Mouse (Mus musculus): ENCODE data around the gene Preb.

Gene Preb

DNA sequence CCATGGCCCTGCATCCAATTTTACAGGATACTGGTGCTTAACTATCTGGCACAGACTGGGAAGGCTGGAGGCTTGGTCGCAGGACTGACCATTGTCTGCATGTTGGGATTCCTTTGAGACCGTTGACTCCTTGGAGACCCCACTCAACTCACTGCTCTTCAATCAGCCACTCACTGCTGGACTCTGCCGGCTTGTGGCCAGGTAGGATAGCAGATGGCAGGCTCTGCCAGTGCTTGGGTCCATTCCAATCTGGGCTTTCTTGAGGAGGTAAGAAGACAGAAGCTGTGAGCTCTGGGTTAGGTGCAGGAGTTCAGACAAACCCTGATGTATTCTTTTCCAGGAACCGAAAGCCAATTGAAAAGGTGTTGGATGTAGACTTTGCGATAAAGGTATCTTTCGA lies 6.1 kb downstream of the Preb start:
- peak; percentile 81 to 82 for DNase-seq

DNA sequence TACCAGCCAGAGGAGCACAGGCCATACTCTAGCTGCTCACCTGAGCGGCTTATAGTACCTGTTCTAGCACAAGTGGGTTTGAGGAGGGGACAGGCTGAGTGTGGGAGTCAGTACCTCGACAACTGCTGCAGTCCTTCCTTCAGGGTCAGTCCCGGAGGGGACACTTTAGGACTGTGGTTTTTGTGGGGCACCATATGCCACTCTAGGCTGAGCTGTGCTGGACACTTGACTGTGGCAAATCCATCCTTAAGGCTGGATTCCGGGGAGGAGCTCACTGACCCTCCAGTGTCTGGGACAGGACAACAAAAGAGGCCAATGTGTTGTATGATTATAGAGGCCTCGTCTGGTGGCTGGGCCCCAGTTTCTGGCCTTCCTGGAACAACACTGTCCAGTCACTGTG lies 7.6 kb downstream of the Preb start:
- DNase-seq = no peak

DNA sequence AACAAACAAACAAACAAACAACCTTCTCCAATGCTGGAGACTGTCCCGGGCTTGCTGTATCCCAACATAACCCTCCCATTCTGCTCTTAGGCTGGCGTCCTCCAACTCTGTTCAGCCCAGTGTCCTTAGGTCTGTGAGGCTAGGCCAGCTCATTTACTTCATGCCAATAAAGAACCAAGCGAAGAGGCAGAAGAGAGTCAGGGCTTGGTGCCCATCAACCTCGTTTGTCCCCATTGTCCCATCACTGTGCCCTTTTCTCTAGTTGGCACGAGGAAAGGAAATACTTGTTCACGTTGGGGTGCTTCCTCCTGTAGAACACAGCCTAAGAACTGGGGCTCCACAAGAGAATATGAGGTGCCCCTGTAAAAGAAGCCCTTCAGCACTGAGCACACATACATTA lies 8.5 kb downstream of the Preb start:
- DNase-seq = peak in 1 of 2 experiments; percentile 29

DNA sequence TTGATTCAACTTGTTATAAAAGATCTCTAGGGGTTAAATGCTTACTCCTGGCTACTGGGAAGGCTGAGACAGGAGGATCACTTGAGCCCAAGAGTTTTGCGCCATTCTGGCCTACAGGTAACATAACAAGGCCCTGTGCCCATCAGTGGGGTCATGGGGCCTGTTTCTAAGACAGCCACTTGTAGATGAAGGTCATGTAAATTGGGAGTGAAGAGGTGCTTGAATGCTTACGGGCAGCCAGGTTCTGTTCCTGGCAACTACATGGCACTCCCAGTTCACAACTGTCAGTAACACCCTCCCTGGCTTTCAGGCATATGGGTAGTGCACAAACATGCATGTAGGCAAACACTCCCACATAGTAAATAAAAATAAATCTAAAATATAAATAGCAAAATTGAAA lies 9.2 kb downstream of the Preb start:
- no peak for DNase-seq

DNA sequence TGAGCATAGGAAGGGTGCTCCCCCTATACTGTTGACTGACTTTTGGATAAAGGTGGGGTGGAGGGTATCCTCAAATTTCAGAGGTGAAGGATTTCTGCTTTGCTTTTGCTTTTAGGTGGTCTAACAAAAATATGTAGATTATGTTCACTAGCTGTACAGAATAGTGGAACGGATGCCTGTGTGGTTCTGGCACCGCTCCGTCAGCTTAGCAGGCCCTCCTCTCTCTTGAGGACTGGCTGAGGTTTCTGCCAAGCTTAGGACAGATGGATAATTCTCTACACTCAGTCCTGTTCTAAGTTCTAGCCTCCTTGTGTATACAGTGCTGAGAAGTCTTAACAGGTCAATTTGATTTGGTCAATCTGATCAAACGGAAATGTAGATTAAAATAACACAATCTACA lies 9.7 kb downstream of the Preb start:
- DNase-seq = peak; percentile 52 to 63

DNA sequence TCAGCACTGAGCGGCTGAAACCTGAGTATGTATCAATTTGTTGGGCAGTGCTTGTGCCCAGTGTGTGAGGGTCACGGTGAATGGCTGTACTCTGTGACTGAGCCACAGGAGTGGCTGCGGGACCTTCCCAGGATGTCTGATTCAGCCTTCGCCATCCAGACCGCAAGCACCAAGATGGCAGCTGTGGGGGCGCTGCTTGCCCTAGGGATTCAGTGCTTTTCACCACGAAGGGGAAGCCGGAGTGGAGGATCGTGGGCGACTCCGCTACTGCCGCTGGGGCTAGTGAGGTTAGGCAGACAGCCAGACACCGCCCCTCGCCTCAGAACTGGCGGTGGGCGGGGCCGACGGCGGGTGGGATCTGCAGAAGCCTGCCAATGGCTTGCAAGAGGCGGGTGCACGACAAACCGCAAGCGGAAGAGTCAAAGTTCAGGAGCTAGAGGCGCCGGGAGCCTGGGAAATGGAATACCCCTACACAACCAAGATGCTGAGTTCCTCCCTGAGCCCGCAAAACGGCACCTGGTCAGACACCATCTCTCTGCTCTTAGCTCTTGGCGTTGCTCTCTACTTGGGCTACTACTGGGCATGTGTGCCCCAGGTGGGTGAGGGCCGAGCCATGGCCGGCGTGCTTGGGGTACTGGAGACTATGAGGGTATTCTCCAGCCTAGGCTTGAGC lies 10.4 kb downstream of the Preb start:
- peak; percentile 94 to 97 for DNase-seq

DNA sequence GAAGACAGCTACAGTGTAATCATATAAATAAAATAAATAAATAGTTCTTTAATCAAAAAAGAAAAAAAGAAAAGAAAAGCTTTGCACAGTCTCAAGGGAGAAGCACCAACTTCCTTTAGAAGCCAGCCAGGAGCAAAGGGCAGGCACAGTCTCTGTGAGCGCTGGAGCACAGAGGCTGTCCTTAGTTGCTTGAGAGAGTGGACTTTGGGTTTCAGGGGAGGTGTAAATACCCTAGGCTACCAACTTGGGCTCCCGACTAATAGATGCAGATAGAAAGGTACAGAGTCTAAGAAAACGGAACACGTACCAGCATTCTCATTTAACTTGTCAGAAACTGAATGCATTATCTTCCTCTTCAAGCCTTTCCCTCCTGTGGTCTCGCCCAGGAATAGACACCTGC lies 11.5 kb downstream of the Preb start:
- no peak for DNase-seq

DNA sequence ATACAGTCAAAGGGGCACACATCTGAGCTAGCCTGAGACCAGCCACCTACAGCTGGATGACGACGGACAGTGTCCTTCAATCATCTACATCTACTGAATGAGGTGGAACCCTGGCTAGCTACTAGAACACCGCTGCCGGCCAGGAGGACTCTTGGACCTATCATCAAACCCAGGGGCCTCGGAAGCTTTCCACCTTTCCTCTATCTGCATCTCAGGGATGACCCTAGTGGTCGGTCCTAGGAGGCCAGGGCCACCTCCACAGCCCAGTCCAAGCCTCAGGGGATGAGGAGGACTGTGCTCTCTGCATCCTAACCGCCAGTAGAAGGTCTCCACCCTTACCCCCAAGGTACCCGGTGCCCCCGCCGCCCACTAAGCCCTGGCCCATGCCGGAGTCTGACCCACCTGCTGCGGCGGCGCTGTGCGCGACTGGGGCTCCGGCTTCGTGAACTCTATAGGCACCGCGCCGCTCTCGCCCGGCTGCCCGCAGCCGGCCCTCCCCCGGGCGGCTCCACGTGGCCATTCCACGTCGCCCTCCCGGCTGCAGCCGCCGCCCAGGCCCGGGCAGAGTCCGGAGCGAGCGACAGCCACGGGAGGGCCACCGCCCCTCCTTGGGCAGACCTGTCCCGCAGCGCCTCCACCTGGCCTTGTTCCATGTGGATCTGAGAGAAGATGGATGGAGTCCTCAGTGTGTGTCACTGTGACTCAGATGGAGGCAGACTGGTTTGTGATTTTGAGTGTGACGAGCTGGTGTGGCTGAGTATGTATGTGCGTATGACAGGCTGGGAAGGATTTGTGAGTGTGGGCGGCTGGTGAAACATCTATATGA lies 15.0 kb downstream of the Preb start, which contains the start of gene Cgref1:
Gene Cgref1 (minus strand): TSS at position 636 of the 826 bp plus-strand sequence.
- DNase-seq = peak; percentile 82 to 83

DNA sequence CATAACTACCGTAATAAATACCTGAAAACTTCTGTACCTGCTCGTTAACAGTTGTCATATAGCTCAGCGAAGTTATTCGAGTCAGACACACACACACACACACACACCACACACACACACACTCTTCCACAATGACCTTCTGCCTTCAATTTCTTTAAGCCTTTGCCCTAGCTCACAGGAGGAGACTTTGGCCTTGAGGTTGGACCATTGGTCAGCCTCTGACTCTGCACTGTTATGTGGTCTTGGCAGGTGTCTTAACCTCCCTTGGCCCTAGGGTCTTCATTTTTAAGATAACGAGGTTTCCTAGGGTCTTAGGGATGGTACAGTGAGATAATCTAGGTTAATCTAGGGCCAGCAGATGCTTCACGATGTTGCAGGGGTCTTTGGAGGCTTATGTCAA lies 15.8 kb downstream of the Preb start:
- no peak for DNase-seq

DNA sequence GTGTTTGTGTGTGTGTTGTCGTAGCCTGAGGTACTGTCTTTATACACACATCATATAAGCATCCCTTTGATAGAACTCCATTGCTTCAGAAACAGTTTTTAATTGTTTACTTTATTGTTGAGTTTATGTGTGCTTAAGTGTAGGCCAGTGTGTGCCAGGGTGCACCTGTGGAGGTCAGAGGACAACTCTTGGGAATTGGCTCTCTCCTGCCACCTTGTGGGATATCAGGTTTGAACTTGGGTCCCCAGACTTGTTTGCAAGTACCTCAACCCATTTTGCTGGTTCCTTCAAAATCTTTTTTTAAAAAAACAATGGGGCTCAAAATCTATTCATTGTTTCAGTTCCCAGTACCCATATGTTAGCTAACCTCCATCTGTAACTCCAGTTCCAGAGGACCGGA lies 17.2 kb downstream of the Preb start:
- DNase-seq = peak in 1 of 2 experiments; percentile 35

DNA sequence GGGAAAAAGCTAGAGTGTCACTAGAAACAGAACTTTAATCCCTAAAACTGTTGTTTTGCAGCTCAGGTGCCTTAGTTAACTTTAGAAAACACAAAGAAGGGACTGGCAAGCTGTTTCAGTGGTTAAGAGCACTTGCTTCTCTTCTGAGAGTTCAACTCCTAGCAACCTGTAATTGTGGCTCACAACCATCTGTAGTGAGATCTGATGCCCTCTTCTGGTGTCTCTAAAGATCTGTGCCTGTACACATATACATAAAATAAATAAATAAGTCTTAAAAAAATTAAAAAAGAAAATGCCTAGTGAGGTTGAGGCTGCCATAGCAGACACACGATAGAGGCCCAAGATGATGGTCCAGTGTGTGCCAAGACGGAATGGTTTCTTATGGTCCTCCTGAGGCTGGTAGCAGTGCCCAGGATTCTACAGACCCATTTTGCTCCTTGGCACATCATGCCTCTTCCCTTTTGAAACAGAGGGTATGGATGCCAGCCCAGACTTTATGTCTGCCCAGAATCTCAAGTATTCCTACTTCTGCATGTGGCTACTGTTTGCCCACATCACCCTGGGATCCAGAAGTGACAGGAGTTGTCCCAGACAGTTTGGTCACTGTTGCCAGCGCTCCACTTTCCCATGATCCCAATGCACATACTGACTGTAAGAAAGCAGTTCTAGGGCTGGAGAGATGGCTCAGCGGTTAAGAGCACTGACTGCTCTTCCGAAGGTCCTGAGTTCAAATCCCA lies 25.3 kb downstream of the Preb start:
- no peak for DNase-seq

DNA sequence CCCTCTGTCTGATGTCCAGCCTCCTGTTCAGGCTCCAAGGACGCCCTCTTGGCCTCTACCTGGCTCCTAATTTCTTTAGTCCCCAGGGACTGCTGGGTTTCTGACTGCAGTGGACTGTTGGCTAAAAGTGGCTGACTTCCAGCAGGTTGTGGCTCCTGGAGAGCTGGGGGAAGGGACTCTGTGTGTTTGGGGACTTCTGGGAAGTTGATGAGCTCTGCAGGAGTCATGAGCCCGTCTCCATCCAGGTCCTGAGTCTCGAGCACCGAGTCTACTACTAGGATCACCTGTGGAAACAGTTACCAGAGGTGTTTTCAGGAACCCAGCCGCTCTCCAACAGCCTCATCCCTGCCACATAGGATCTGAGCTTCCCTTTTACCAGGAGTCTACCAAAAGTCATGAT lies 26.5 kb downstream of the Preb start:
- DNase-seq = no peak

DNA sequence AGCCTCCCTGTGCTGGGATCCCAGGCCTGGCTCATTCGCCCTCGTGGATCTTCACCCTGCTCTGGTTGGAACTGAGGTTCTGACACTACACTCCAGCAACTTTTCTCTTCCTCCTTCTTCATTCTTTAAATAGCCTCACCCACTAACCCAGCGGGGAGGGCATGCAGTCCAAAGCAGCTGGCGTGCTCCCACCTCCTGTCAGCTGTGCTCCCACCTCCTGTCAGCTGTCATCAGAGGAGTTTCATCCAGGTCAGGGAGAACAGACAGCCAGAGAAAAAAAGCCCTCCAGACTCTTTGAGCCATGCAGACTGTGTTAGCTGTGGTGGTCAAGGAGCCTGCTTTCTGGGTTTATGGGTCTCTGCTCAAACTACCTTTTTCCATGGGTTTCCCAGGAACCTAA lies 28.8 kb downstream of the Preb start:
- DNase-seq = no peak

DNA sequence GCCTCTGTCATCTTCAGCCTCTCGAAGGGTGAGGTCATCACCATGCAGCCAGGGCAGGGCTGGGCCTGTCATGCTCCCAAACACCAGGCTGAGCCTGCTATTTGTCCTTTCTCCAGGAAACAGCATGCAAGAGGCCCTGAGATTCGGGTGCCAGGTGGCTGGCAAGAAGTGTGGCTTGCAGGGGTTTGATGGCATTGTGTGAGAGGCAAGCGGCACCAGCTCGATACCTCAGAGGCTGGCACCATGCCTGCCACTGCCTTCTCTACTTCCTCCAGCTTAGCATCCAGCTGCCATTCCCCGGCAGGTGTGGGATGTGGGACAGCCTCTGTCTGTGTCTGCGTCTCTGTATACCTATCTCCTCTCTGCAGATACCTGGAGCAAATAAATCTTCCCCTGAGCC lies 29.3 kb downstream of the Preb start:
- peak; percentile 62 to 68 for DNase-seq

DNA sequence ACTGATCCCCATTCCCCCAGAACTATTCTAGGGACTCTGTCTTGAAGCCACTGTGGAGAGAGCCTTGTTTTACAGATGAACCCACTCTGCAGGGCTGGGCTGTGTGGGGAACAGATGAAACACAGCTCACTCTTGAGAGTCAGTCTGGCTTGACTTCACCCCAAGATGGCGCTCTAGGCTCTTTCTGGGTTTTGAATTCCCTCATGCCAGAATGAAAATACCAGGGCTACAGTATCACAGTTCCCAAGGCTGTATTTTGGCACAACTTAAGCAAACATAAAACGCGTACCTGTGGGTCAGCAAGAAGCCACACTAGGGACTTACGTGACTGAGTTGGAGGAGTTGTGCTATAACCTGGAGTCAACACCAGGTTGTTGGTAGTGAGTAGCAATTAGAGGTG lies 30.0 kb downstream of the Preb start:
- peak; percentile 90 to 92 for DNase-seq

DNA sequence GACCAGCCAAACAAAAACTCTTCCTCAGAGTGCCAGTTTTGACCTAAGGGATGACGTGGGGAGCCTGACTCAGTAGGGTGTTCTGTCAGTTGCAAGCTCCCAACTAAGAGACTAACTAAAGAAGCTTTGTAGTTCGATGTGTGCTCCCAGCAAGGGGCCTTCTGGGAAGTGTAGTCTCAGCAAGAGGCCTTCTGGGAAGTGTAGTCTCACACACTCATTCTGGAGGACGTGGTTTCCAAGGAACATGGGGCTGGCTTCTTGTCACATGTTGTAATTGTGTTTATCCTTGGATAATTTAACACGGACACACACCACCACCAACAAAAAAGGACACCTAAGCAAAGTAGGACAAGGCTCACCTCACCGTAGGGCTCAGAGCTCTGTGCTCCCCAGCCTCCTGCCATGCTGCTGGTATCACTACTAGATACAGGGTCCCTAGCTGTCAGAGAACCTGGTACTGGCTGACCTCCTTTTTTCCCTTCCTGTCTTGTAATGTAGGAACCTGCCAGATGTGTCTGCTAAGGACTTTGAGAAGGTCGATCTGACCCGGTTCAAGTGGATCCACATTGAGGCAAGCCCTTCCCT lies 32.1 kb downstream of the Preb start:
- peak; percentile 53 to 57 for DNase-seq

DNA sequence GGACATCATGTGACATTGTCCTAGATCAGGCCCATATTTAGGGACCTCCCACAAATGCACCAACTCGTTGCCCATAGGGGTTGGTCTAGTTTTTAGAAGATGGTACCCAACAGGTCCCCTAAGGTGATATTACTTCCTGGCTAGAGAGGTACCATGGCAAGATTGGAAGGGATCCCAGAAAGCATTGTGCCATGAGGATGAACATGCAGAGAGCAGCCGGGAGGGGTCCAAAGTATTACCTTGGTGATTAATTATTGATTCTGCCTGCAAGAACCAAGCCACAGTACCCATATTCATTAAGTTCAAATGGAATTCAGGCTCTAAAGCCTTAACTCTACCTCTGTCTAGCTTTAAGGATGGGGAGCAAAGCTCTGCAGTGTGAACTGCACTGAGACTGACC lies 34.1 kb downstream of the Preb start:
- no peak for DNase-seq

DNA sequence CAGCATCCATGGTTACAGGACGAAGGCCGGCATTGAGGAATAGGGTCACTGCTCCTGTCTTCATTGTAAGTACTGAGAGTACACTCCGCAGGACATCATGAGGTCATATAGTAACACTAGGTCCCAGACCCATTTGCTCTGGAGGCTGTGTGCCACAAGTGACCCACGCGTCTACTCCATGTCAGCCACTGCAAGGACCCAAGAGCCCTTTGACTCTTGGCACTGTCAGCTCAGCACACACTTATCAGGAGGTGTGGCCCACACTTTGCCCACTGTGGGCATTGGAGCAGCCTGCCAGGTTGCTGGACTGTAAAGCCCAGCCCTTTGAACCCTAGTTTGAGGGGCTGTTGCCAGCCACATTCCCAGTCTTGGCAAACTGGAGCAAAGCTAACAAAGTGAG lies 34.9 kb downstream of the Preb start:
- no peak for DNase-seq

DNA sequence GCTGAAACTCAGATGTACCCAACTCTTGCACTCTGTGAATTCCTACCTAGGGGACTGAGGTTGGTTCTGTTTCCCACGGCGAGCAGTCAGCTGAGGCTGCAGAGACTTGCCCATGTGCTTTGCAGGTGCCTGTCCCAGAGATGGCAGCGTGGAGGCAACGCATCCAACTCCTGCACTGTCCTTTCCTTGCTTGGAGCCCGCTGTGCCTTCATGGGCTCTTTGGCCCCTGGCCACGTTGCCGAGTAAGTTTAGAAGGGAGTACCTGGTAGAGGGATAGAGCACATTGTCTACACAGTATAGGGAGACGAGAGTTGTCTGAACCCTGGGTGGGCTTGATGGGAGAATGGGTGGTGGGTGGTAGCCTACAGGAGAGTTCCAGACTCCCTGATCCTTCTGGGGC lies 35.5 kb downstream of the Preb start:
- no peak for DNase-seq

DNA sequence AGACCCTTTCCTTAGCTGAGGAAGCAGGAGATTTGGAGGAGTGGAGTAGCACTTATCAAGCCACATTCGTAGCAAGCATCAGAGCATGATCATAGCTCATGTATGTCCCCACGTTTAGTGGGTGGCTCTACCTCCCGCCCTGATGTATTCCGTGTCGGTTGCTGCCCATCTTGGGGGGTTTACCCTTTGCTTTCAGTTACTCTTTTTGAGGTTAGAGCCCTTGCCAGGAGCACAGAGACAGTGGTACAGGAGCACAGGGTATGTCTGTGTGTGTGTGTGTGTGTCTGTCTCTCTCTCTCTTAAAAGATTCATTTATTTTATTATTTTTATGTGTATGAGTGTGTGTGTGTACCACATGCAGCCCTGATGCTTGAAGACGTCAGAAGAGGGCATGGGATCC lies 37.0 kb downstream of the Preb start:
- DNase-seq = no peak

DNA sequence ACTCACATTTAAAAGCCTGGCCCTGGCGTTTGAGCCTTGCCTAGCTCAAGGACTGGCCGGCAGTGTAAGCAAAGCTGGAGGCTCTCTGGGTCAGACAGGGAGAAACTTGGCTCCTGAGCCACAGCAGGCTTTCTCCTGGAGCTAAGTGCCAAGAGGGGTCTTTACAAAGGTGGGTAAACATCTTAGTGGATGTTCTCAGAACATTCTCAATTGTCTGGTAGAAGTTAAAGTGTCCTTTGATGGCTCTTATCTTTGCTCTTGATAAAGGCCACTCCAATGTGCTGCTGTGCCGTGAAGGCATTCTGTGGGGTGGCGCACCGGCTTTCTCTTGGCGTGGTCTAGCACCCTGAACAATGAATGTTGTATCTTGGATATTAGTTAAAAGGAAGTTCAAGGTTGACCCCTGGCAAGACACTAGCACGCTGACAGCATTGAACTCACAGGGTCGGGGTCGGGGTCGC lies 37.5 kb downstream of the Preb start:
- DNase-seq = no peak

DNA sequence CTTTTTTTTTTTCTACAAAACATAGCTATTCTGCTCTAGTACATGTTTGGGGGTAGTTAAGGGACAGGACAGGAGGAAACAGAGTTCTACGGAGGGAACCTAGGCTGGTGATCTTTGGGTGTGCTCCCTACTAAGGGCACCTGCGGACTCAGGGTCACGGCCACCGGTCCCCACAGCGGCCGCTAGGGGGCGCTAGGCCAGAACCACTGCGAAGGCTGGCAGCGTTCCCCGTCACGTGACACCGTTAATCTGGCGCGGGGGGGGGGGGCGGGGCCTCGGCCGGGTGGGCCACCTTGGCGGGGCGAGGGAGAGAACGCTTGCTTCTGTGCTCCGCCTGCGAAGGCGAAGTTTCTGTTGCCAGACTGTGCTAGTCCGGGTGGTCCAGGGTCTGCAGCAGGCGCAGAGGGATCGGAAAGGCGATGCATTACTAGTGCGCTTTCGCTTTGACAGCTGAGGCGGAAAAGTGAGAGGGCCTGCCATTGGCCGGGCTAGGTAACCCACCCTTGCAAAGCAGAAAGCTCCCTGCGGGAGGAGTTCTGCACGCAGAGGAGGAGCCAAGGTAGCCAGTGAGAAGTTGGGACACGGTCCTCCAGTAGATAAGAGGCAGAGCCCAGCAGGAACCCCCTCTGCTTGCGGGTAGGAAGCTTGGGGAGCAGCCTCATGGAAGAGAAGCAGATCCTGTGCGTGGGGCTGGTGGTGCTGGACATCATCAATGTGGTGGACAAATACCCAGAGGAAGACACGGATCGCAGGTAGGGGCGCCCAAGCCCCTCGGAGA lies 38.7 kb downstream of the Preb start, which contains the start of gene Khk:
Gene Khk (plus strand): TSS at position 176 of the 778 bp plus-strand sequence.
- peak; percentile 97 to 99 for DNase-seq
